Mouse (Mus musculus): Measurements from ENCODE around the gene Gdpgp1. TPM values are rescaled to one million over a fixed set of nuclear protein-coding genes. Genes with fewer than 3 reads are reported as not detected.
A peak's percentile ranks its signal among the peaks of the same experiment; 100 is the strongest.

Gene Gdpgp1
- polyA plus RNA-seq, 1 experiment from 2014 or later: 6.5 TPM

- no peak overlapping the region for H3K4me2 ChIP-seq (replicated peaks; ENCODE audit: low read depth)
- H3K27me3 ChIP-seq (replicated peaks; ENCODE audit: control insufficient read depth, insufficient read depth, low read length): no peaks in the 10 kb centered on the region
- TF ChIP-seq CTCF (IDR thresholded peaks at IDR 0.05; ENCODE audit: low read depth): no peak
- peaks cover 27% of the 10 kb centered on the region for H3K36me3 ChIP-seq (ENCODE audit: control insufficient read depth, insufficient read depth)
- no peak overlapping the region for H3K9ac ChIP-seq (ENCODE audit: low read depth, low read length)
- H3K4me3 ChIP-seq (ENCODE audit: low read depth, low read length): no peak overlapping the region
- no peak overlapping the region for H3K27ac ChIP-seq (ENCODE audit: low read depth, low read length)
- H3K4me1 ChIP-seq (replicated peaks; ENCODE audit: control insufficient read depth, insufficient read depth, low read length): 0 out of 2 replicates have a peak, but pooled peaks cover 4% of the 10 kb centered on the region
- 86% methylated on average over 10 of the region's 10 CpGs for WGBS
- no peaks in the 10 kb centered on the region for H3K9me3 ChIP-seq (ENCODE audit: control insufficient read depth)
- no peak for ATAC-seq
These were observed 5.9 kb downstream of the Gdpgp1 start for GRCm38 (mm10) chr7:80238542-80238941.

GRCm38 (mm10) chr7:80241661-80242060 lies 9.0 kb downstream of the Gdpgp1 start:
- Histone ChIP-seq H3K9me3 (ENCODE audit: control insufficient read depth) (no peaks in the 10 kb centered on the region), H3K27me3 (replicated peaks; ENCODE audit: control insufficient read depth, insufficient read depth, low read length) (no peaks in the 10 kb centered on the region), H3K4me3 (ENCODE audit: low read depth, low read length) (no peak overlapping the region), H3K4me2 (replicated peaks; ENCODE audit: low read depth) (no peak overlapping the region), H3K4me1 (replicated peaks; ENCODE audit: control insufficient read depth, insufficient read depth, low read length) (no peaks in the 10 kb centered on the region), H3K36me3 (ENCODE audit: control insufficient read depth, insufficient read depth) (peaks cover 27% of the 10 kb centered on the region), H3K9ac (ENCODE audit: low read depth, low read length) (peak overlapping the region; percentile 7; the same call in 1 of the 2 replicates), H3K27ac (ENCODE audit: low read depth, low read length) (0 out of 2 replicates have a peak overlapping the region, but pooled peaks have one; percentile 42)
- TF ChIP-seq CTCF (IDR thresholded peaks at IDR 0.05; ENCODE audit: low read depth): no peak
- 59% methylated on average over 4 of the region's 4 CpGs for WGBS
- no peak for ATAC-seq

- Histone ChIP-seq H3K9me3 (ENCODE audit: control insufficient read depth) (no peaks in the 10 kb centered on the region), H3K36me3 (ENCODE audit: control insufficient read depth, insufficient read depth) (peaks cover 8% of the 10 kb centered on the region; the same call in 1 of the 2 replicates), H3K4me1 (replicated peaks; ENCODE audit: control insufficient read depth, insufficient read depth, low read length) (no peaks in the 10 kb centered on the region), H3K27me3 (replicated peaks; ENCODE audit: control insufficient read depth, insufficient read depth, low read length) (no peaks in the 10 kb centered on the region), H3K9ac (ENCODE audit: low read depth, low read length) (no peak overlapping the region), H3K4me2 (replicated peaks; ENCODE audit: low read depth) (no peak overlapping the region), H3K27ac (ENCODE audit: low read depth, low read length) (no peak overlapping the region), H3K4me3 (ENCODE audit: low read depth, low read length) (no peak overlapping the region)
- ATAC-seq: no peak
- WGBS: 91% methylated on average over 4 of the region's 4 CpGs
- no peak for TF ChIP-seq CTCF (IDR thresholded peaks at IDR 0.05; ENCODE audit: low read depth)
These were observed 12.2 kb downstream of the Gdpgp1 start for GRCm38 (mm10) chr7:80244851-80245250.

- Histone ChIP-seq H3K36me3 (ENCODE audit: control insufficient read depth, insufficient read depth) (no peaks in the 10 kb centered on the region), H3K9me3 (ENCODE audit: control insufficient read depth) (no peaks in the 10 kb centered on the region), H3K9ac (ENCODE audit: low read depth, low read length) (peak within 1 kb of the TSS; percentile 46), H3K27ac (ENCODE audit: low read depth, low read length) (peak within 1 kb of the TSS; percentile 10; the same call in 1 of the 2 replicates), H3K27me3 (replicated peaks; ENCODE audit: control insufficient read depth, insufficient read depth, low read length) (no peaks in the 10 kb centered on the region), H3K4me1 (replicated peaks; ENCODE audit: control insufficient read depth, insufficient read depth, low read length) (no peaks in the 10 kb centered on the region), H3K4me3 (ENCODE audit: low read depth, low read length) (peak within 1 kb of the TSS; percentile 51), H3K4me2 (replicated peaks; ENCODE audit: low read depth) (peak within 1 kb of the TSS; percentile 60)
- peak; percentile 74 for TF ChIP-seq CTCF (IDR thresholded peaks at IDR 0.05; ENCODE audit: low read depth)
- WGBS: 0% methylated on average over 48 of the region's 48 CpGs
- peak; percentile 96 for ATAC-seq
These were observed 13.6 kb downstream of the Gdpgp1 start, which contains the start of gene Ttll13 for GRCm38 (mm10) chr7:80246148-80246721. Gene Ttll13 (plus strand): TSS chr7:80246376.

- peak overlapping the region; percentile 46; the same call in 1 of the 2 replicates for H3K9ac ChIP-seq (ENCODE audit: low read depth, low read length)
These were observed 14.2 kb downstream of the Gdpgp1 start for GRCm38 (mm10) chr7:80246859-80247258.

GRCm38 (mm10) chr7:80252437-80252836 lies 19.8 kb downstream of the Gdpgp1 start:
- no peaks in the 10 kb centered on the region; the same call in 1 of the 2 replicates for H3K4me1 ChIP-seq (replicated peaks; ENCODE audit: control insufficient read depth, insufficient read depth, low read length)
- WGBS: 79% methylated on average over 7 of the region's 7 CpGs
- no peaks in the 10 kb centered on the region for H3K27me3 ChIP-seq (replicated peaks; ENCODE audit: control insufficient read depth, insufficient read depth, low read length)
- no peak overlapping the region for H3K27ac ChIP-seq (ENCODE audit: low read depth, low read length)
- TF ChIP-seq CTCF (IDR thresholded peaks at IDR 0.05; ENCODE audit: low read depth): no peak
- no peak overlapping the region for H3K9ac ChIP-seq (ENCODE audit: low read depth, low read length)
- no peaks in the 10 kb centered on the region for H3K9me3 ChIP-seq (ENCODE audit: control insufficient read depth)
- no peak overlapping the region for H3K4me2 ChIP-seq (replicated peaks; ENCODE audit: low read depth)
- no peak overlapping the region for H3K4me3 ChIP-seq (ENCODE audit: low read depth, low read length)
- H3K36me3 ChIP-seq (ENCODE audit: control insufficient read depth, insufficient read depth): no peaks in the 10 kb centered on the region
- ATAC-seq: no peak

More at GRCm38 (mm10) chr7:80246859-80247258, 14.2 kb downstream of the Gdpgp1 start:
- peak overlapping the region; percentile 51 for H3K4me3 ChIP-seq (ENCODE audit: low read depth, low read length)
- WGBS: 45% methylated on average over 7 of the region's 7 CpGs
- no peaks in the 10 kb centered on the region for H3K36me3 ChIP-seq (ENCODE audit: control insufficient read depth, insufficient read depth)
- ATAC-seq: no peak
- H3K27ac ChIP-seq (ENCODE audit: low read depth, low read length): 0 out of 2 replicates have a peak overlapping the region, but pooled peaks have one; percentile 10
- H3K4me1 ChIP-seq (replicated peaks; ENCODE audit: control insufficient read depth, insufficient read depth, low read length): no peaks in the 10 kb centered on the region
- no peaks in the 10 kb centered on the region for H3K27me3 ChIP-seq (replicated peaks; ENCODE audit: control insufficient read depth, insufficient read depth, low read length)
- TF ChIP-seq CTCF (IDR thresholded peaks at IDR 0.05; ENCODE audit: low read depth): no peak
- no peaks in the 10 kb centered on the region for H3K9me3 ChIP-seq (ENCODE audit: control insufficient read depth)
- peak overlapping the region; percentile 60 for H3K4me2 ChIP-seq (replicated peaks; ENCODE audit: low read depth)

Data from intestine, postnatal 0 days (tissue).